Mouse (Mus musculus) kidney, adult 2 months (tissue): Measurements from ENCODE around the gene Zdhhc12.

Experiments
- CTCF ChIP-seq: fragments of 200-500 bp; conservative IDR thresholded peaks from 2 replicates; pipeline ENCODE4 v1.5.1; 2011; ENCODE audit warnings: low read depth, mild to moderate bottlenecking, control low read depth, low read length, moderate library complexity, mixed read lengths; ENCODE audit not compliant: insufficient read depth, insufficient read length
- POLR2A ChIP-seq: fragments of 200-500 bp; IDR thresholded peaks from one replicate; pipeline ENCODE4 v1.6.1; 2011; ENCODE audit warnings: low read depth, low read length, control low read depth

DNA sequence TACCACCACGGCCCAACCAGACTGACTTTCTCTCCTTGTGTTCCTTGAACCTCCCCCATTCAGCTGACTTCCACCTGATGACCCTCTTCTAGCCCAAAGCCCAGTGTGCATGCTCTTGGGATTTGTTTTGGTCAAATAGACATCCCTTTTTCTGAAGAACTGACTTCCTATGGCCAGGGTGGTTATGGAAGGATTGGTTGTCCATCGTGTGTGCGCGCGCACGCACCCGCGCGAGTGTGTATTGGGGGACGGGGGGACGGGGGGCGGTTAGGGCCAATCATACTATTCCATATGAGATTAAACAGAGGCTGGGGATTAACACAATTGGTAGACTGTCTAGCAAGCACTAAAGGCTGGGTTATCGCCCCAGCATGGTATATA is 750 bp upstream of the Zdhhc12 start:
- TF ChIP-seq POLR2A (no peak), CTCF (no peak)
